Mouse (Mus musculus) bone marrow, adult 2 months (tissue): ENCODE measurements around the gene Myo1g. TPM values are rescaled to one million over a fixed set of nuclear protein-coding genes. Genes with fewer than 3 reads are reported as not detected.
A peak's percentile ranks its signal among the peaks of the same experiment; 100 is the strongest.

Experiments
- H3K27ac ChIP-seq: fragments of 200-500 bp; 2 replicates; pipeline ENCODE4 v1.5.1; 2012; ENCODE audit warnings: low read depth, mild to moderate bottlenecking, control low read depth, inconsistent platforms, low read length; ENCODE audit not compliant: control insufficient read depth, poor library complexity, insufficient read depth
- H3K4me1 ChIP-seq: fragments of 200-500 bp; 2 replicates; pipeline ENCODE4 v1.6.1; 2011; ENCODE audit warnings: low read length; ENCODE audit not compliant: control insufficient read depth, insufficient read depth
- H3K4me3 ChIP-seq: fragments of 200-500 bp; replicated peaks from 2 replicates; pipeline ENCODE3; 2011; ENCODE audit warnings: mild to moderate bottlenecking, low read depth, low read length, control low read depth; ENCODE audit not compliant: control insufficient read depth
- CTCF ChIP-seq: fragments of 200-500 bp; IDR thresholded peaks from 2 replicates; pipeline ENCODE4 v1.5.1; 2011; ENCODE audit warnings: low read length, control low read depth; ENCODE audit not compliant: control insufficient read depth, insufficient read depth
- POLR2A ChIP-seq: fragments of 200-500 bp; IDR thresholded peaks from 2 replicates; pipeline ENCODE4 v1.6.1; 2011; ENCODE audit warnings: low read depth, mild to moderate bottlenecking, control low read depth, low read length, borderline replicate concordance; ENCODE audit not compliant: control insufficient read depth
- WGBS: fragments of 180-500 bp; shearing (Covaris S2); methylation state at CpG from one replicate; pipeline ENCODE4 v1.1.7; 2018; 5-methylcytosine and 5-hydroxymethylcytosine counted together
- polyA plus RNA-seq: library from polyadenylated mRNA; stranded (reverse); fragments of >200 nt; gene quantifications from 2 replicates; pipeline ENCODE4 v1.2.4, GENCODE M21; 2011; ENCODE audit warnings: low replicate concordance; ENCODE audit not compliant: missing spikeins, insufficient read depth, insufficient read length

Gene Myo1g
- polyA plus RNA-seq: 37.2 and 95.8 TPM in 2 replicates

GRCm38 (mm10) chr11:6520507-6521173, at the start of gene Myo1g:
Myo1g (minus strand) TSS chr11:6520965.
- Histone ChIP-seq H3K4me1 (no peaks in the 10 kb centered on the region; the same call in 1 of the 2 replicates), H3K27ac (peak within 1 kb of the TSS; percentile 75), H3K4me3 (peak within 1 kb of the TSS; percentile 85)
- WGBS: 4% methylated on average over 7 of the region's 7 CpGs
- peak; percentile 25; the same call in 1 of the 2 replicates for TF ChIP-seq POLR2A
- TF ChIP-seq CTCF: no peak

- TF ChIP-seq POLR2A: no peak
- TF ChIP-seq CTCF: no peak
- Histone ChIP-seq H3K4me3 (no peak overlapping the region), H3K27ac (peak overlapping the region; percentile 13; the same call in 1 of the 2 replicates), H3K4me1 (peaks cover 5% of the 10 kb centered on the region; the same call in 1 of the 2 replicates)
- WGBS: 47% methylated on average over 3 of the region's 3 CpGs
Measured at GRCm38 (mm10) chr11:6569410-6569777, 48.6 kb upstream of the Myo1g start.

- H3K27ac ChIP-seq: no peak overlapping the region
- 63% methylated on average over 11 of the region's 11 CpGs for WGBS
- peaks cover 5% of the 10 kb centered on the region; the same call in 1 of the 2 replicates for H3K4me1 ChIP-seq
- TF ChIP-seq CTCF (no peak), POLR2A (no peak)
- H3K4me3 ChIP-seq: no peak overlapping the region
Measured at GRCm38 (mm10) chr11:6568584-6569409, 48.0 kb upstream of the Myo1g start.

GRCm38 (mm10) chr11:6567951-6568350, 47.2 kb upstream of the Myo1g start:
- peaks cover 8% of the 10 kb centered on the region; the same call in 1 of the 2 replicates for H3K4me1 ChIP-seq
- H3K27ac ChIP-seq: no peak overlapping the region

GRCm38 (mm10) chr11:6566496-6566895, 45.7 kb upstream of the Myo1g start:
- 12% methylated on average over 4 of the region's 4 CpGs for WGBS
- Histone ChIP-seq H3K4me1 (peaks cover 8% of the 10 kb centered on the region; the same call in 1 of the 2 replicates), H3K27ac (no peak overlapping the region), H3K4me3 (no peak overlapping the region)
- TF ChIP-seq CTCF: no peak
- TF ChIP-seq POLR2A: no peak

More at GRCm38 (mm10) chr11:6567951-6568350, 47.2 kb upstream of the Myo1g start:
- no peak for TF ChIP-seq CTCF
- H3K4me3 ChIP-seq: no peak overlapping the region
- WGBS: 54% methylated on average over 8 of the region's 8 CpGs

GRCm38 (mm10) chr11:6563201-6563600, 42.4 kb upstream of the Myo1g start:
- H3K4me1 ChIP-seq: peaks cover 12% of the 10 kb centered on the region
- WGBS: 28% methylated on average over 4 of the region's 4 CpGs
- TF ChIP-seq POLR2A: no peak
- no peak for TF ChIP-seq CTCF
- no peak overlapping the region for H3K27ac ChIP-seq
- no peak overlapping the region for H3K4me3 ChIP-seq

GRCm38 (mm10) chr11:6562359-6562758, 41.6 kb upstream of the Myo1g start:
- H3K4me1 ChIP-seq: peaks cover 12% of the 10 kb centered on the region

GRCm38 (mm10) chr11:6561474-6561873, 40.7 kb upstream of the Myo1g start:
- H3K27ac ChIP-seq: peak overlapping the region; percentile 92
- H3K4me1 ChIP-seq: peaks cover 12% of the 10 kb centered on the region
- no peak for TF ChIP-seq POLR2A
- TF ChIP-seq CTCF: no peak
- WGBS: 3% methylated on average over 4 of the region's 4 CpGs
- peak overlapping the region; percentile 88 for H3K4me3 ChIP-seq

More at GRCm38 (mm10) chr11:6562359-6562758, 41.6 kb upstream of the Myo1g start:
- WGBS: 7% methylated on average over 6 of the region's 6 CpGs
- peak overlapping the region; percentile 88 for H3K4me3 ChIP-seq
- peak overlapping the region; percentile 41 for H3K27ac ChIP-seq
- no peak for TF ChIP-seq CTCF
- peak; percentile 49 for TF ChIP-seq POLR2A
